Mouse (Mus musculus) midbrain, embryonic 11.5 days (tissue): ENCODE data around the gene Tle3. TPM values are rescaled to one million over a fixed set of nuclear protein-coding genes. Genes with fewer than 3 reads are reported as not detected.
A peak's percentile ranks its signal among the peaks of the same experiment; 100 is the strongest.

Source experiments
- ATAC-seq: fragments of 200-750 bp; cut with Nextera tagmentation; 2 replicates; pipeline ENCODE4 v1.8.0; 2017; ENCODE audit warnings: moderate TSS enrichment, moderate library complexity; ENCODE audit not compliant: low FRiP score
- DNase-seq: peaks from one replicate; pipeline ENCODE4 v3.0.0; 2015; ENCODE audit warnings: low spot score; ENCODE audit errors: missing footprints
- H3K27ac ChIP-seq: fragments of 300-500 bp; sonication (generic); 2 replicates; pipeline ENCODE4 v1.5.1; 2014; ENCODE audit warnings: low read depth, low read length
- H3K27me3 ChIP-seq: fragments of 300-500 bp; sonication (generic); 2 replicates; pipeline ENCODE4 v1.6.1; 2014; ENCODE audit warnings: mild to moderate bottlenecking, low read length, moderate library complexity, mixed read lengths; ENCODE audit not compliant: control insufficient read depth, insufficient read depth
- H3K36me3 ChIP-seq: fragments of 300-500 bp; sonication (generic); 2 replicates; pipeline ENCODE4 v1.6.1; 2014; ENCODE audit warnings: mild to moderate bottlenecking, low read length, moderate library complexity, mixed read lengths; ENCODE audit not compliant: control insufficient read depth, insufficient read depth
- H3K4me1 ChIP-seq: fragments of 300-500 bp; sonication (generic); 2 replicates; pipeline ENCODE4 v1.6.1; 2014; ENCODE audit warnings: low read length; ENCODE audit not compliant: control insufficient read depth, insufficient read depth
- H3K4me2 ChIP-seq: fragments of 300-500 bp; sonication (generic); 2 replicates; pipeline ENCODE4 v1.6.1; 2014; ENCODE audit warnings: mild to moderate bottlenecking, moderate library complexity
- H3K4me3 ChIP-seq: fragments of 300-500 bp; sonication (generic); 2 replicates; pipeline ENCODE4 v1.5.1; 2014; ENCODE audit warnings: low read depth, low read length
- H3K9ac ChIP-seq: fragments of 300-500 bp; sonication (generic); 2 replicates; pipeline ENCODE4 v1.6.1; 2014; ENCODE audit warnings: low read length
- H3K9me3 ChIP-seq: fragments of 300-500 bp; sonication (generic); 2 replicates; pipeline ENCODE4 v1.6.1; 2016; ENCODE audit warnings: low read length; ENCODE audit not compliant: control insufficient read depth
- WGBS: fragments of 180-500 bp; shearing (Covaris S2); extraction: QIAGEN DNeasy Blood & Tissue Kit; methylation state at CpG from one replicate; pipeline ENCODE4 v1.1.7; 2014; 5-methylcytosine and 5-hydroxymethylcytosine counted together
- polyA plus RNA-seq: library from polyadenylated mRNA; unstranded; fragments of >200 nt; fragmentation: Nextera tagmentation; extraction: Ambion mirVana; gene quantifications from 2 replicates; pipeline ENCODE4 v1.2.1, GENCODE M21; 2014

Gene Tle3
- polyA plus RNA-seq, 1 experiment from 2014 or later, result 38.2 TPM

GRCm38 (mm10) chr9:61366108-61366507 is 6.1 kb upstream of the Tle3 start:
- no peak for ATAC-seq
- H3K4me1 ChIP-seq, result peaks cover 37% of the 10 kb centered on the region
- WGBS, result 14% methylated on average over 9 of the region's 9 CpGs

GRCm38 (mm10) chr9:61367156-61367555 is 5.0 kb upstream of the Tle3 start:
- Histone ChIP-seq H3K36me3 (no peaks in the 10 kb centered on the region), H3K4me3 (no peak overlapping the region), H3K4me2 (no peak overlapping the region), H3K9ac (no peak overlapping the region), H3K27me3 (peaks cover 32% of the 10 kb centered on the region), H3K9me3 (no peaks in the 10 kb centered on the region), H3K27ac (no peak overlapping the region), H3K4me1 (peaks cover 37% of the 10 kb centered on the region)
- DNase-seq, result no peak
- 14% methylated on average over 4 of the region's 4 CpGs for WGBS
- ATAC-seq, result no peak

More at GRCm38 (mm10) chr9:61366108-61366507, 6.1 kb upstream of the Tle3 start:
- Histone ChIP-seq H3K36me3 (no peaks in the 10 kb centered on the region), H3K27me3 (peaks cover 34% of the 10 kb centered on the region), H3K4me3 (no peak overlapping the region), H3K9ac (no peak overlapping the region), H3K9me3 (no peaks in the 10 kb centered on the region), H3K4me2 (no peak overlapping the region), H3K27ac (no peak overlapping the region)
- DNase-seq, result no peak

- Histone ChIP-seq H3K9ac (no peak overlapping the region), H3K9me3 (no peaks in the 10 kb centered on the region), H3K4me3 (no peak overlapping the region), H3K27ac (no peak overlapping the region), H3K27me3 (peaks cover 28% of the 10 kb centered on the region), H3K4me2 (no peak overlapping the region), H3K4me1 (peaks cover 36% of the 10 kb centered on the region), H3K36me3 (no peaks in the 10 kb centered on the region)
- WGBS, result 11% methylated on average over 6 of the region's 6 CpGs
- ATAC-seq (no peak), DNase-seq (peak; percentile 89)
These were observed 4.2 kb upstream of the Tle3 start for GRCm38 (mm10) chr9:61367857-61368566.

- peaks cover 36% of the 10 kb centered on the region for H3K4me1 ChIP-seq
- DNase-seq, result peak; percentile 98
- H3K27ac ChIP-seq, result peak overlapping the region; percentile 82
- no peak for ATAC-seq
- no peaks in the 10 kb centered on the region for H3K36me3 ChIP-seq
- H3K9me3 ChIP-seq, result no peaks in the 10 kb centered on the region
- peaks cover 24% of the 10 kb centered on the region for H3K27me3 ChIP-seq
- WGBS, result under 1% methylated on average over 12 of the region's 12 CpGs
- H3K4me2 ChIP-seq, result peak overlapping the region; percentile 54
- H3K4me3 ChIP-seq, result no peak overlapping the region
- H3K9ac ChIP-seq, result no peak overlapping the region
These were observed 3.5 kb upstream of the Tle3 start for GRCm38 (mm10) chr9:61368567-61369240.

GRCm38 (mm10) chr9:61369316-61370273 is 2.6 kb upstream of the Tle3 start:
- peaks cover 19% of the 10 kb centered on the region for H3K27me3 ChIP-seq
- peak overlapping the region; percentile 23 for H3K4me3 ChIP-seq
- no peaks in the 10 kb centered on the region for H3K9me3 ChIP-seq
- peak overlapping the region; percentile 54 for H3K4me2 ChIP-seq
- no peaks in the 10 kb centered on the region for H3K36me3 ChIP-seq
- peak overlapping the region; percentile 62 for H3K9ac ChIP-seq
- under 1% methylated on average over 45 of the region's 45 CpGs for WGBS
- H3K4me1 ChIP-seq, result peaks cover 36% of the 10 kb centered on the region
- H3K27ac ChIP-seq, result peak overlapping the region; percentile 82
- DNase-seq, result peak; percentile 95
- peak; percentile 6; the same call in 1 of the 2 replicates for ATAC-seq

- peak overlapping the region; percentile 84 for H3K9ac ChIP-seq
- peaks cover 44% of the 10 kb centered on the region for H3K4me1 ChIP-seq
- DNase-seq (peak; percentile 100), ATAC-seq (peak; percentile 83)
- H3K9me3 ChIP-seq, result no peaks in the 10 kb centered on the region
- H3K36me3 ChIP-seq, result no peaks in the 10 kb centered on the region; the same call in 1 of the 2 replicates
- peak overlapping the region; percentile 92 for H3K27ac ChIP-seq
- peaks cover 10% of the 10 kb centered on the region; the same call in 1 of the 2 replicates for H3K27me3 ChIP-seq
- under 1% methylated on average over 25 of the region's 25 CpGs for WGBS
- peak overlapping the region; percentile 87 for H3K4me3 ChIP-seq
- peak overlapping the region; percentile 99 for H3K4me2 ChIP-seq
These were observed 1.7 kb upstream of the Tle3 start for GRCm38 (mm10) chr9:61370454-61370888.

- H3K27me3 ChIP-seq, result peaks cover 9% of the 10 kb centered on the region; the same call in 1 of the 2 replicates
- WGBS, result under 1% methylated on average over 66 of the region's 66 CpGs
- peak; percentile 98 for DNase-seq
- no peaks in the 10 kb centered on the region for H3K9me3 ChIP-seq
- H3K27ac ChIP-seq, result peak overlapping the region; percentile 92
- peak overlapping the region; percentile 87 for H3K4me3 ChIP-seq
- no peaks in the 10 kb centered on the region; the same call in 1 of the 2 replicates for H3K36me3 ChIP-seq
- H3K4me2 ChIP-seq, result peak overlapping the region; percentile 99
- ATAC-seq, result peak; percentile 12
- peak overlapping the region; percentile 84 for H3K9ac ChIP-seq
- H3K4me1 ChIP-seq, result peaks cover 48% of the 10 kb centered on the region
These were observed 1.0 kb upstream of the Tle3 start for GRCm38 (mm10) chr9:61370889-61371754.

GRCm38 (mm10) chr9:61372510-61372975 is 377 bp downstream of the Tle3 start:
- Histone ChIP-seq H3K4me1 (peaks cover 57% of the 10 kb centered on the region), H3K27me3 (peaks cover 2% of the 10 kb centered on the region; the same call in 1 of the 2 replicates), H3K9ac (peak overlapping the region; percentile 98), H3K9me3 (no peaks in the 10 kb centered on the region), H3K27ac (peak overlapping the region; percentile 93), H3K4me2 (peak overlapping the region; percentile 99), H3K4me3 (peak overlapping the region; percentile 87), H3K36me3 (no peaks in the 10 kb centered on the region; the same call in 1 of the 2 replicates)
- ATAC-seq, result peak; percentile 9
- no peak for DNase-seq
- 0% methylated on average over 35 of the region's 42 CpGs for WGBS
